Mouse (Mus musculus): Measurements from ENCODE around the gene Gmfg.

The Gmfg gene

DNA sequence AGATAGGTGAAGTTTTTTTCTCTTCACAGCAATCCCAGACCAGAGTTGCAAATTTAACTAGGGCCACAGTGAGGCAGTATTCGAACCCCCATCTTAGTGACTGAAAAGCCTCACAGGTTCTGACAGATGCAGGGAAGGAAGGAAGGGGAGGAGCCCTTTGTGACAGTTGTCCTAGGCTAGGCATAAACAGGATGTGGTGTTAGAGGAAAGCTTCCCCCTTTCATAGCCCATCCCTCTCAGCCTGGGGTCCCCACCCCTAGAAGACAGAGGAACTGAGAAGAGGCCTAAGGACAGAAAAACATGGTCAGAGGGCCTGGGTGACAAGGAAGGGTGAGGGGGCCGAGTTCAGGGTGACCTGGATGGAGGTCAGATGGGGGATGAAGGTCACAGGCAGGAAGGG, 3.5 kb downstream of the Gmfg start:
- no peak for DNase-seq

DNA sequence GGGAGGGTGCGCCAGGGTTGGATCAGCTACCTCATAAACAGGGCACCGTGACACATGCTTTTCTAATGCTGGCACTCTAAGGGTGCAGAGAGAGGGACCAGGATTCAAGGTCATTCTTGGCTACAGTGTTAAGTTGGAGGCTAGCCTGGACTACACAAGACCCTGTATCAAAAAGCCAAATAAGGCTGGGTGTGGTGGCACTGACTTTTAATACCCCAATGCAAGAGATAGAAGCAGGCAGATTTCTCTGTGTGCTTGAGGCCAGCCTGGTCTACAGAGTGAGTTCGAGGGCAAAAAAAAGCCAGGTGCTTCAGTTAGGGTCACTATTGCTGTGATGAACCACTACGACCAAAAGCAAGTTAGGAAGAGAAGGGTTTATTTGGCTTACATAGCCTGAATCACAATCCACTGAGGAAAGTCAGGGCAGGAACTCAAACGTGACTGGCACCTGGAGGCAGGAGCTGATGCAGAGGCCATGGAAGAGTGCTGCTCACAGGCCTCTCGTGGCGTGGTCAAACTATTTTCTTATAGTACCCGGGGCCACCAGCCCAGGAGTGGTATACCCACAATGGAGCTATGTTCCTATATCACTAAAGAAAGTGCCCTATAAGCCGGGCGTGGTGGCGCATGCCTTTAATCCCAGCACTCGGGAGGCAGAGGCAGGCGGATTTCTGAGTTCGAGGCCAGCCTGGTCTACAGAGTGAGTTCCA, 4.7 kb downstream of the Gmfg start:
- DNase-seq: no peak

DNA sequence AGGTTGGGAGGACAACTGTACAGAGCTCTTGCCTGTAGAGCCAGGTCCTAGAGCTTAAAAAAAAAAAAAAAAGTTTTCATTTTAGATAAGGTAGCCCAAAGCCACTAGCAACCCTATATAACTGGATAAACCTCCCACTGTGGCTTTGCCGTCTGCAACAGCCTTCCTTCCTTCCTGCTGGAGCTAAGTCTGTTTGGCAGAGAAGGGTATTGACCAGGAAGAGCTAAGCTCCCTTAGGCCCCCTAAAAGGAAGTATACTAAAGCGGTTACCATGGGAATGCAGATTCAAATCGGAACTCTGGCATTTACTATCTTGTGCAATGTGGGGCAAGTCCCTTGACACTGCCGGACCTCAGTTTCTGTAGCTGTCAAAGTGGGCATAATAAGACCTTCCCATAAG, 5.4 kb downstream of the Gmfg start:
- no peak for DNase-seq

DNA sequence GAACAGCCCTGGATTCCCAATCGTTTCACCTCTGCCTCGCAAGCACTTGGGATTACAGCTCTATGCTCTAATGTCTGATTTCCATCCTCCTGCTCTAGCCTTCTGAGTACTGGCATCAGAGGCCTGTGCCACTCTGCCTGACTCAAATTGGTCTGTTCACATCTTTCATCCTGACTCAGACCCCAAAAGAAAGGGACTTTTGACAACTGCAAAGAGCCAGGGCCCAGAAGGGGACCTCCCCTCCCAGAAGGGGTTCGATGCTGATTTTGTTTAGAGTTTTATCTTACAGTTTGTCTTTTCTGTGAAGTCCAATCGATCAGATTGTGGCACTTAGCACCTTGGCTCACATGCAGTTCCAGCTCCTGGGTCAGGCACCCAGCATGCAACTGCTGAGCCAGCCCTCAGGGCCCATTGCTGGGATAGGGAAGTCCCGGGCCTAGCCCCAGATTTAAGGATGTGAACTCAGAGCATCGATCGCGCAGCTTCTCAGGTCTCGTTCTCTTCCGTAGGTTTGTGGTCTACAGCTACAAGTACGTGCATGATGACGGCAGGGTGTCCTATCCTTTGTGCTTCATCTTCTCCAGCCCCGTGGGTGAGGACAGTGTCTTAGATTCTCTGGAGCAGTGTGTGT, 7.2 kb downstream of the Gmfg start:
- DNase-seq: no peak

DNA sequence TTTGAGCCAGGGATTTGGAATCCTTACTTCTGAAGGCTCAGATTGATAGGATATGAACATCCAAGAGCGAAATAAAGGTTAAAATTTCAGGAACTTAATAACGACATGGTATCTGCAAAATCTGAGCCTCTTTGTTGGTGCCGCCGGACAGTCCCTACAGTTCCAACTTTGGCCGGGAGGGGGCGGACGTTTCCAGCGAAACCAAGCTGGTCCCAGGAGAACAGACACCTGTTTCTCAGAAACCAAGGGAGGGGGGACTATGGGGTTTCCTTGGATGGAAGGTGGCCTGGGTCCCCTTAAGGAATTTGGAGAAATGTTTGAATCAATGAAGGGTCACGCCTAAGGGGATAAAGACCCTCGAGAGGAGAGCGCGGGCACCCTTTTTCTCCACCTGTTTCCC, 9.2 kb downstream of the Gmfg start:
- DNase-seq: peak; percentile 79 to 90

DNA sequence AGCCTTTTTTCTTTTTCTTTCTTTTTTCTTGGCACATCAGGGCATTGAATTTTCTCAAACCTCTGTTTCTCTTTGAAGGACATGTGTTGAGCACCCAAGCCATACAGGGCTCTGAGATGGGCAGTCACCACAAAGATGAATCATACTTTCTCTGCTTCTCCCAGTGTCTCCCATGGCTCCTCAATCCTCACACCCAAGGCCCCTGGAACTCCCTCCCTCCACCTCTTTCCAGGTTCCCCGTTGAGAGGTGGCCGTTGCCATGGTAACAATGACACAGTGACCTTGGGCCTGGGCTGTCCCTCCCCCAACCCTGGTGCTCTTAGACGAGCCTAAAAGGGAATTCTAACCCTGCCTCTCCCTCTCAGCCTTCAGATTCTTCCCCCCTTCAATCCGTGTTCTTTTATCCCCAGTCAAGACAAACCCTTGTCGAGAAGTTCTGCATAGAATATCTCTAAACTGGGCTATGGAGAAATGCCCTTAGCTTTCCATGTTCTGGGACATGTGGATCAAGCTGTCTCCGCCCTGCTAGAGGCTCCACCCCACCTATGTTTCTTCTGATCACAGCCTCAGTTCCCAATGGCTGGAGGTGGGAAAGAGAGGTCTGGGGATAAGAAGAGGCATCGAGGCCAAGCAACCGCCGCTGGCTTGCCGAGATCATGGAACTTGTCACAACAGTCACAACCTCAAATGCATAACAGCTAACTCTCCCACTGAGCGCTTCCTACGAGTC, 10.0 kb downstream of the Gmfg start:
- no peak for DNase-seq

DNA sequence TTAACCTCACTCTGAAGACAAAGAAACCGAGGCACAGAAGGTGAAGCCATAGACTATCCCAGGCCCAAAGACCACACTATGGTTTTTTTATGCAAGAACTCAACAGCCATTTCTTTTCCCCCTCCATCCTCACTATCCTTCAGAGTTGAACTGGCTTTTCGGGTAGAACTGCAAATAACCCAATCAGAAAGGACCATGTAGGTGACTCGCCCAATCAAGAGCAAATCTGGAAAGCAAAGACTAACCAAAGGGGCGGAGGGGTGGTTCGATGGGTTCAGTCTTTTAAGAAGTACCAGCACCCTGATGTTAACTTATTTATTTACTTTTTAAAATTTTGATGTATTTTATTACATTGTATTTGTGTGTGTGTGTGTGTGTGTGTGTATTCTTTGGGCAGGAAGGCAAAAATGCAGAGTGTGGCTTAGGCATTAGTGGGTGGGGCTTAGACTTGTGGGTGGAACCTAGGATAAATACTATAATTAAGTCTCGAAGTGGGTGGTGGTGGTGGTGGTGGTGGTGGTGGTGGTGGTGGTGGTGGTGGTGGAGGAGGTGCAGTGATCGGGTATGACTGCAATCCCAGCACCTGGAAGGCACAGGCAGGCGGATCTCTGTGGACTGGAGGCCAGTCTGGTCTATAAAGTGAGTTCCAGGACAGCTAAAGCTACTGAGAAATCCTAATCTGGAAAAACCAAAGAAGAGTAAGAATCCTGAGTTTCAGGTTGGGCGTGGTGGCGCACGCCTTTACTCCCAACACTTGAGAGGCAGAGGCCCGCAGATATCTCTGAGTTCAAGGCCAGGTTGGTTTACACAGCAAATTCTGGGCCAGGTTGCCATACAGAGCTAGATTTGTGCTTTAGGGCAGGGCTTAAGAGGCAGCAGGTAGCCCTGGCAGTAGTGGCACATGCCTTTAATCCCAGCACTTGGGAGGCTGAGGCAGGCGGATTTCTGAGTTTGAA, 10.9 kb downstream of the Gmfg start:
- no peak for DNase-seq

DNA sequence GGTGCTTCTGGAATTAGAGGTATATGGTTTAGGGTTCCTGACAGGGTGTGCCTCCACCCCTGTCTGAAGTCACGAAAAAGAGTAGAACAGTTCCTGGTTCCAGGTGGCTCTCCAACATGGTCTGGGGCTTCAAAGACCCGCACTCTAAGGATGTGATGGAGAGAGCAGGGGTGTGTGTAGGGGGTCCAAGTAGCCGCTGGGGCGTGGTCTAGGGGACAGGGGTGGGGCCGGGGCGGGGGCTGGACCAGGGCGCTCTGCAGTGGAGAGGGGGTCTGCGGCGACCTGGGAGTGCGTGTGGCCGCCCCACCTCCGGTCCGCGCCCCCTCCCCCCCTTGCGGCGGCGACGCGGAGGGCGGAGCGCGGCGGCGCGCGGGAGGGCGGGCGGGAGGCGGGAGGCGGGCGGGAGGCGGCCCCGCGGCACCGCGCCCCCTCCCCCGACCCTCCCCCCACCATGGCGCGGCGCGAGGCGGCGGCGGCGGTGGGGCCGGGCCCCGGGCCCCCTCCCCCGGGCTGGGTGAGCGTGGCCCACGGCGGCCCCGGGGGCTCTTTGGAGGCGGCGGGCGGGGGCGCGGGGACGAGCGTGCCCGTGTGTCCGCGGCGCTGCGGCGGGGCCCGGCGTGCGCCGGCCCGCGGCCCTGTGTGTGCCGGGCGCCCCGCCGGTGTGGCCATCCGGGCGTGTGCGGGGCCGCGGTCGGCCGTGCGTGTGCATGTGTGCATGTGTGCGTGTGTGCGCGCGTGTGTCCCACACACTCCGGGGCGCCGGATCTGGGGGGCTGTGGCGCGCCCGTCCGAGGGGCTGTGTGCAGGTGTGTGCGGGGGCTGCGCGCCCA, 14.5 kb downstream of the Gmfg start, which contains the start of gene Lrfn1:
TSS of gene Lrfn1 (plus strand) at position 450 of the 830 bp plus-strand sequence.
- DNase-seq: peak; percentile 40 to 68

DNA sequence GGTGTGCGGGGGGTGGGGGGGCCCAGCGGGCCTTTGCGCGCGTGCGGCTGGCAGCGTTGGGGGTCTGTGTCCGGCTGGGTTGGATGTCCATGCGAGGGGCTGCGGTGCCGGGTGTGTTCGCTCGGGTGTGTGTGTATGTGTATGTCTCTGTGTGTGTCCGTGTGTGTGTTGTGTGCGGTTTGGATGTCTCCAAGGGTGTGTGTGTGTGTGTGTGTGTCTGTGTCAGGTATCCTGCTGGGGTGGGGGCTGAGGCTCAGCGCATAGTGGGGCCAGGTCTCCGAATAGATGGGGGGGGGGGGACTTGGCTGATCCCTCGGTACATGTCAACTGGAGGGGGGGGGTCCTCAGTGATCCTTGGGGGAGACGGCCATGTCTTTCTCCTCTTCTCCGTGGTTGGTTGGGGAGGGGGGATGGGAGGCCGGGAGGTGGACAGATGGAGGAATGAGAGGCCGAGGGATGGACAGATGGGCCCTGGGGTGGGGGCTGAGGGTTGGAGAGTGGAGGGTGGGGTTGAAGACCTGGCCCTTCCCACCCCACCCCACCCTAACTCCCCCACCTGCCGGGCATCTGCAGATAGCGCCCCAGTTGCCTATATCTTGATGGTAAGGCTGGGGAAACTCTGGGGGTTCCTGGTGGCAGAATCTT, 15.2 kb downstream of the Gmfg start:
- DNase-seq: peak in 1 of 2 experiments; percentile 27

DNA sequence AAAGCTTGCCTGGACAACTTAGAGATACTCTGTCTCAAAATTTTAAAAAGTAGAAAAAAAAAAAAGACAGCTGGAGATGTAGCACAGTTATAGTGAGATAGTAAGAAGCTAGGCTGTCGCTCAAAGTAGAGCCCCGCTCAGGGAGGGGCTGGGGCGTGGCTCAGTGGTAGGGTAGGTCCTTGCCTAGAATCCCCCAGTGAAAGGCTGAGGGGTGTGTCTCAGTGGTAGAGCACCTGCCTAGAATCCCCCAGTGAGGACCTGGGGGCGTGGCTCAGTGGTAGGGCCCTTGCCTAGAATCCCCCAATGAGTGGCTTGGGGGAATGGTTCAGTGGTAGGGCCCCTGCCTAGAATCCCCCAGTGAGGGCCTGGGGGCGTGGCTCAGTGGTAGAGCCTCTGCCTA, 23.1 kb downstream of the Gmfg start:
- no peak for DNase-seq

DNA sequence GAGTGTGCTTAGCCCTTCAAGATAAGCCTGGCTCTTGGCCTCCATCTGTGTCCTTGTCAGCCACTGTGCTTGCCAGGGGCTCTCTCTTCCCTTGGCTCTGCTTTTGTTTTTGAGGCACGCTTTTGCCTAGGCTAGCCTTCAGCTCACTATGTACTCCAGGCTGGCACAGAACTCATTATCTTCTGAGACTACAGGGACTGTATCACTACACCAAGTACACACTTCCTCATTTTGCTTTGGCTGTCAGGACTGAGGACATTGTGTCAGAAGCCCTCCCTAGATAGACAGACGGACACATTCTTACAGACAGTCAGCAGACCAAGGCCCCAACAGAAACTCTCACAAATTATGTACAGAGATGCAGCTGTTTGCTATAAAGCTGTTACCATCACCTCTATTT, 25.5 kb downstream of the Gmfg start:
- DNase-seq: no peak

DNA sequence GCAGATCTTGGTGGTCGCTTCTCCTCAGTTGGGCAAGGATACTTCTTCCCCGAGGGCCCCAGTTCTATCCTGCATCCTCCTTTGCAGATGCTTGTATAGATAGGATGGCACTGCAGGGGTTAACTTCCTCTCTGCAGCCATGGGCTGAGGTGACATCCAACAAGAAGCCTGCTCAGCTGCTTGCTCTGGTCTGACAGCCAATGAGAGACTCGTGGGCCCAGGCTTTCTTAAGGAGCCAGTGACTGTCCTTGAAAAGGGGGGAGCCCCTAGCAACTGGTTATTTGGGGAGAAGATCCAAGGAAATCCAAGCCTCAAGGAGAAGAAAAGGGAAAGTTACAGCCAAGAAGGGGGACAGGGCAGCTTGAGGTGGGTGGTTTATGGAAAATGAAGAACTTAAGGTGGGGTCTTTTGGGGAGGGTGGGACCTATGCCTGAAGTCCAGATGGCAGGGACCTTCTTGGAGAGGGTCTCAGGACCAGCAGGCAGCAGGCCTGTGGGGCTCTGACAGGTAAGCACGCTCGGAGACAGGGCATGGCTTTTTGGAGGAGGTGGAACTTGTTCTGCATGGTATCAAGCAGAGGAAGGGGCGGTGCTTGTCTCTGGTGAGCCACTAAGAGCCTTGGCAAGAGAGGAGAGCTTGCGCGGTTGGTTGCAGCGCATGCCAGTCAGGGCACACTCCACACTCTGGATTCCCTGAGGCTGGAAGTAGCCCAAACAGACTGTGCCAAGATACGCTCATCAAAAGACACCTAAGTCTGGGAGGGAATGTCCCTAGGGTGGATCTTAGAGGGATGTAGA, 27.4 kb downstream of the Gmfg start:
- DNase-seq: peak; percentile 88 to 97

DNA sequence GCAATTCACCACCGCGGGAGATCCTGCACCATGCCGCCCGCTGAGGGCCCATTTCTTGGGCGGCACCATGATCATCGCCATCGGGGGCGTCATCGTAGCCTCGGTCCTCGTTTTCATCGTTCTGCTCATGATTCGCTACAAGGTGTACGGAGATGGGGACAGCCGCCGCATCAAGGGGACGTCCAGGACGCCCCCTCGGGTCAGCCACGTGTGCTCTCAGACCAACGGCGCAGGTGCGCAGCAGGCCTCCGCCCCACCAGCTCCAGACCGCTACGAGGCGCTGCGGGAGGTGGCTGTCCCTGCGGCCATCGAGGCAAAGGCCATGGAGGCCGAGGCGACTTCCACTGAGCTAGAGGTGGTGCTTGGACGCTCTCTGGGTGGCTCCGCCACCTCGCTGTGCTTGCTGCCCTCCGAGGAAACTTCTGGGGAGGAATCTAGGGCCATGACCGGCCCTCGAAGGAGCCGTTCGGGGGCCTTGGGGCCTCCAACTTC, 29.5 kb downstream of the Gmfg start:
- no peak for DNase-seq

DNA sequence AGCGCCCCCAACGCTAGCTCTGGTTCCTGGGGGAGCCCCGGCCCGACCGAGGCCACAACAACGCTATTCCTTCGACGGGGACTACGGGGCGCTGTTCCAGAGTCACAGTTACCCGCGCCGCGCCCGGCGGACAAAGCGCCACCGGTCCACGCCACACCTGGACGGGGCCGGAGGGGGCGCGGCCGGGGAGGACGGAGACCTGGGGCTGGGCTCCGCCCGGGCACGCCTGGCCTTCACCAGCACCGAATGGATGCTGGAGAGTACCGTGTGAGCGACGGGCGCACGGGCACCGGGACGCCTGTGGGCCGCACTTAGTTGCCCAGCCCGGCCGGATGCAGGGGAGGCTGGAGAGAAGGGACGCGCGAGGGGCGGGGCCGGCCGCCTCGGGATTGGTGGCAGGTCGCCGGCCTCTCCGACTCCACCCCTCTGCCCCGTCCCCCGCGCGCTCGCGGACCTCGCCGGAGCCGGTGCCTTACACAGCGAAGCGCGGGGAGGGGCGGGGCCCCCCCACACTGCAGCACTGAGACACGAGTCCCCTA, 30.0 kb downstream of the Gmfg start:
- no peak for DNase-seq

DNA sequence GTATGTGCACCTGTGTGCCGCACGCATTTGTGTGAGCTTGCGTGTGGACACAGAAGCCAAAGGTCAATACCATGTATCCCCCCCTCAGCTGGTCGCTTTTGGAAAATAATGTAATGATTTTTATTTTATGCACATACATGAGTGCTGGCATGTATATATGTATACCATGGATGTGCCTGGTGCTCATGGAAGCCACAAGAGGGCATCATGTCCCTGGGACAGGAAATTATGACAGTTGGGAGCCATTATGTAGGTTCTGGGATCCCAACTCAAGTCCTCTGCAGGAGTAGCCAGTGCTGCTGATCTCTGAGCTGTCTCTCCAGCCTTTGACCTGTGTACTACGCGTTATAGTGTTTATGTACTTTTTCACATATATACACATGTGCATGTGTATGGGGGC, 38.9 kb downstream of the Gmfg start:
- no peak for DNase-seq

DNA sequence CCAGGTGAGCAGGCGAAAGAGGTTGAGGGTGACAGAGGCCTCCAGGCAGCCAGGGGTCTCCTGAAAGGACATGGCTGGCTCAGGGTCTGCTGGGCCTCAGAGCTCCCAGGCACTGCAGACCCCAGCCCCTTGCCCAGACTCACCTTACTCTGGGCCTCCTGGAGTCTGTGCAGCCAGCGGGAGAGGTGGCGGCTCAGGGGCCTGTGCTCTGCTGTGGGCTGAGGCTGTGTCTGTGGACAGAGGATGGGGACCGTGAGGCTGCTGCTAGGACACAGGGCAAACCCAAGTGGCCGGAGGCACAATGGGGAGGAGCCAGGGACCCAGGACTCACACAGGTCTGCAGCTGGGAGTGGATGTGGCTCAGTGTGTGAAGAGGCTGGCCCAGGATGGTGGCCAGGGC, 40.1 kb downstream of the Gmfg start:
- no peak for DNase-seq

DNA sequence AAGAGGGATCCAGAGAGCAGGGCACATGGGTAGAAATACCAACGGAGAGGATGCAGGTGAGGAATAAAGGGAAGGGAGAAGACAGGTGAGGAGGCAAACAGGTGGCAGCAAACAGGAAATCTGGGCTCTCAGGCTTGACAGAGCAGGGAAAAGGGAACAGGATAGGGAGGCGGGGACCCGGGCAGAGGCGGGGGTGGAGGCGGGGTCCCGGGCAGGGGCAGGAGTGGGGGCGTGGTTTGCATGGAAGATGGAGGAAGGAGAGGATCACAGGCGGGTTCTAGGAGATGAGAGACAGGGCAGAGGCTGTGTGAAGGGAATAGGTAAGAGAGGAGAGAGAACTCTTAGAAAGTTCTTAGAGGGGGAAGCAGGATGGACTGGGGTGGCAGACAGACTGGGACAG, 41.6 kb downstream of the Gmfg start:
- DNase-seq: no peak

DNA sequence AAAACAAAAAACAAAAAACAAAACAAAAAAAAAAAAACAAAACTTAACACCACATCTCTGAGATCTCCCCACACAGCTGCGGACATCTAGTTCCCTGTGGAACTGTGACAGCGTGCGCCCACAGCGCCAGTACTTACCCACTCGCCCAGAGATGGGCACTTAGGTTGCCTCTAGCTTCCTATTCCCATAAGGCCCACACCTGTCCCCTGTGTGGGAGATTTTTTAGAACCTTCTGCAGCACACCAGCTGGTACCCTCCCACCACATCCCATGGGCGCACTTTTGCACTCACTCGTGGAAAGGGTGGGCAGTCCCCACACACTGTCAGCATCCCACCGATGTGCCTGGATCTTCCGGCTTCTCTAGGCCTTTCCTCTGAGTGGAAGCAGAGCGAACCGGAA, 45.6 kb downstream of the Gmfg start:
- no peak for DNase-seq

DNA sequence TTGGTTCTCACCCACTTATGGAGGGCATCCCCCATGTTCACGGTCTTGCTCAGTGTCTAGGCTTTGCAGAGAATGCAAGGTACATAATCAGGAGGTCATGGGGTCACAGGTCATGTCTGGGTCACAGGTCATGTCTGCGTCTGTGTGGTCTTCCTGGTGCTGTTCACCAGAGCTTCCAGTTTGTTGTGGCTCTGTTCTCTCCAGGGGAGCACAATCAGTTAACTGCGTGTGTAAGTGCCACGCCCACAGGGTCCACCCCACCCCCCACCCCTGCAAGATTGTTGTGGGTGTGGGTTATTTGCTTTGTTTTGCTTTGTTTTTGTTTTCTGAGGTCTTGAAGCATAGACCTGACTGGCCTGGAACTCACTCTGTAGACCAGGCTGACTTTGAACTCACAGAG, 46.9 kb downstream of the Gmfg start:
- no peak for DNase-seq

DNA sequence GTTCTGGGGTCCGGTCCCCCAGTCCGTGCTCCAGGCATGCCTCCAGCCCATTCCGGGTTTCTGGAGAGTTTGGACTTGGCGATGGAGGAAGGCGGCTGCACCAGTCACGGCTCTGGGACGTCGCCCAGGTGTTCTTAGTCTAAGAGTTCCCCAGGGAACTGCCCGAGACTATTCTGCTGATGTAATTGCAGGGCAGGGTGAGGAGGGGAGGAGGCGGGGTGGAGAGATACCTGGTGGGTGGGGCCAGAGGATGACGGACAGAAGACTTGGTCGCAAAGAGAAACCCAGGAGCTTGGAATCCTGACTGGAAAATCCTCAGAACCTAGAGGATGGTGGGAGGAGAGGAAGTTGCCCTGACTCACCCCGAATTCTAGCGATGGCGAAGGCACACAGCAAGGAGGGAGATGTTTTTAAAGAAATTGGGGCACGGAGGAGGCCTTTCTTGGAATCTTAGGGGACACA, 50.8 kb downstream of the Gmfg start:
- DNase-seq: peak; percentile 22 to 45

Measured in cerebellum, adult 18-20 months (tissue).